Mouse (Mus musculus) left cerebral cortex, postnatal 25 days (tissue): Measurements from ENCODE around the gene Hpf1. TPM values are rescaled to one million over a fixed set of nuclear protein-coding genes. Genes with fewer than 3 reads are reported as not detected.

ENCODE experiments used
- total RNA-seq, 2 experiments: library from RNA; stranded (reverse); gene quantifications; 2 replicates each; pipeline ENCODE4 v1.2.3; 2021

Gene Hpf1
- total RNA-seq, 2 experiments from 2014 or later: 44.2 to 46.7 TPM

Other genes with a start within 250 kb of the Hpf1 start
- gene Clcn3, start 92.9 kb downstream of the Hpf1 start, total RNA-seq: 100 to 1,000 TPM; 130 to 131 TPM
- 10 to 100 TPM; 23.0 to 30.4 TPM for gene Nek1, start 102.8 kb downstream of the Hpf1 start, total RNA-seq